Mouse (Mus musculus) heart, postnatal 14 days (tissue): ENCODE measurements around the gene Mettl2. TPM values are rescaled to one million over a fixed set of nuclear protein-coding genes. Genes with fewer than 3 reads are reported as not detected.

Experiments used
- DNase-seq, 2 experiments: peaks; one replicate each; pipeline ENCODE4 v3.0.0; 2021 to 2022
- intact Hi-C: fragments of 180-260 bp; cut with DNase I; formaldehyde crosslinking; loops from one replicate; pipeline ENCODE4 v1.15.1; 2025
- total RNA-seq, 2 experiments: library from RNA; stranded (reverse); gene quantifications; 2 replicates each; pipeline ENCODE4 v1.2.3; 2021

Gene Mettl2
- total RNA-seq, 2 experiments from 2014 or later, result 9.8 to 10.2 TPM

DNA sequence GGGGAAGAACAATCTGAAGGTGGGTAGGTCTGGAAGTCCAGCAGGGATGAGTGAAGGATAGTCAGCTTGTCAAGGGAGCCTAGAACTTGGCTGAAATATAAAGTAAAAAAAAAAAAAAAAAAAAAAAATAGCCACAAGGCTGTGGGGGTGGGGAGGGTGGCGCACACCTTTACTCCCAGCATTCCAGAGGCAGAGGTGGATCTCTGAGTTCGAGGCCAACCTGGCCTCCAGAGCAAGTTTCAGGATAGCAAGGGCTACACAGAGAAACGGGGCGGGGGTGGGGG is 25.7 kb downstream of the Mettl2 start:
- DNase-seq, result no peak
- intact Hi-C loops, result no loop called here

DNA sequence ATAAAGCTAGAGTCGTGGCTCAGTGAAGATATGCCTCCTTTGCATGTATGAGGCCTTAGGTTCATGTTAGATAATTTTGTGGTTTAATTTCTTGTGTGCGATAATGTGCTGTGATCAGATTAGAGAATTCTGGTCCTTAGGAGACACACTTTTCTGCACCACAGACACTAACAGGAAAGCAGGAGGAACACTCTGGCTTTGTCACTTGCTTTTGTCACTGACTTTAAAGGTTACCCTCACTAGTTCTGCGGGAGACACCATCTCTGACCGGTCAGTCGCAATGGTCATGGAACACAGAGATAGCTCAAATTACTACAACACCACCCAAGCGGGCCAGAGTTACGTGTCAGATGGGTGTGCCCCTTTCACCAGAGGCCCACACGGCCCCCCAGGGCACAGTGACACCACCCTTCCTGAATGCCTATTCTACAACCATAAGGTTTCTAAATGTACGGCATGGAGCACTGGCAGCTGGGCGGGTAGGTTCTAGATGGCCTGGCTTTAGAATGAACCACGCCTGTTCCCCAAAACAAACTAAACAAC is 26.2 kb downstream of the Mettl2 start:
- intact Hi-C loops, result no loop called here
- no peak for DNase-seq

DNA sequence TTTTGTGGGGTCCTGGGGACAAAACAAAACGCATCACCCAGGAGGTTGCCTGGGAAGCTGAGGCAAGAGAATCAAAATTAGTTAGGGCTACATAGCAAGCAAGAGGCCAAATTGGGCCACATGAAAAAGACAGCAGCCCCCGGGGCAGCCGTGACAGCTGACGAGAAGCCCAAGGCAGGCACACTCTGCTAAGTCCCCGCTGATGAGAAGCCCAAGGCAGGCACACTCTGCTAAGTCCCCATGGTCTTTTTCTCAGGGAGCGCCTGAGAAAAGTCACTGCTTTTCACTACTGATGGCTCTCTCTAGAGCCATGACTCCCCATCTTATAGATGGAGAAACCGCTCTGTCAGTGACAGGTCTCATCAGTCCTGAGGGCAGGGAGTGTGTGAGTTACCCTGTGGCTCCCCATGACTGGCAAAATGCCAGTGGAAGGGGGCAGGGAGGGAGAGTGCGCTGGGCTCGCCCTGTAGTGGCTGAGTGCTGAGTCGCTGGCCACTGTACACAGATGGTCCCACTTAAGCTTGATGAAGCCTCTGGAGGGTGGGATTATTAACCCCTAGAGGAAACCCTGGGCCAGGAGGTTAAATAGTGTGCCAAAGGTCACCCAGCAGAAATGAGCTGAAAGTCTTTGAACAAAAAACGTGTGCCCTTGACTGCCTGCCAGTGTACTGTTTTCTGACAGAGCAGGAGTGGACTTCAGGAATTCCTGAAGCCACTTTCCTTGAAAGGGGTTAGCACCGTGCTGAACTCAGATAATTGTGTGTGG is 27.0 kb downstream of the Mettl2 start:
- peak; percentile 25 to 67 for DNase-seq
- intact Hi-C loops, result no loop called here

DNA sequence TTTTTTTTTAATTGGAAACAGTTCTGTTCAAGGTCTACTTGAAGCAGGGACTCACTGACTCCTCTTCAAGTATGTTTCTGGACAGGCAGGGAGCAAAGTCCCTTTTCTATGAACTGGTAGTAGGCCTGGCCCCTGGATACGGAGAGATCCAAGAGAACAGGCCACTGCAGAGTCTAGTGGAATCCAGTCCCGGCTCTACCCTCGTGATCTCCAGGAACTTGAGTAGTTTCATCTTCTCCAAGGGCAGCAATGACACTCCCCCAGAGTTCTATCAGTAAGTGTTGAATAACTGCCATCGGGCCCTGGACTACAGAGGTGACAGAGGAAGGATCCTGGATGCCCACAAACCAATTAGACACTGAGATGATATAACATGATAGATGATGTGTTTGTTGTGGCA is 29.7 kb downstream of the Mettl2 start:
- DNase-seq, result no peak
- intact Hi-C loops, result no loop called here

DNA sequence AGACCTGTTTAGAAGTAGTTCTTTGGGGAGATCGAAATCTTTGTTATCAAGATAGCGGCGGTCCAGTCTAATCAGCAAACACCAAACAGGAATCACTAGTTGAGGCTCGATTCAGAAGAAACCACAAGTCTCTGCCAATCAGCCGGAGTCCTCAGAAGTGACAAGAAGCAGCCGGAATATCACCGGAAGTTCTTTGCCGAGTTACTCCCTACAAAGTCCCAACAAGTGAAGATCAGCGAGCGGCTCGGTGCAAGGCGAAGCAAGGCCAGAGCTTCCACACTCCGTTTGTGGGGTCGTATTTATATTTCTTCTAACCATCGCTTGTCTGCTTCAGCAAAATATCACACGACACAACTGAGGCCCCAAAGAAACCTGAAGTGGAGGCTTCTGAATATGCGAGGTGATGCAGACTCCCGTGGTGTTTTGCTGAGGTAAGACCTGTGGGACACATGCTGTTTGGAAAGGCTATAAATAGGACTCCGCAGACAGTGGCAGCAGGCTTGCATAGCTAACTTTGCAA is 30.6 kb downstream of the Mettl2 start:
- peak in 1 of 2 experiments; percentile 23 for DNase-seq

DNA sequence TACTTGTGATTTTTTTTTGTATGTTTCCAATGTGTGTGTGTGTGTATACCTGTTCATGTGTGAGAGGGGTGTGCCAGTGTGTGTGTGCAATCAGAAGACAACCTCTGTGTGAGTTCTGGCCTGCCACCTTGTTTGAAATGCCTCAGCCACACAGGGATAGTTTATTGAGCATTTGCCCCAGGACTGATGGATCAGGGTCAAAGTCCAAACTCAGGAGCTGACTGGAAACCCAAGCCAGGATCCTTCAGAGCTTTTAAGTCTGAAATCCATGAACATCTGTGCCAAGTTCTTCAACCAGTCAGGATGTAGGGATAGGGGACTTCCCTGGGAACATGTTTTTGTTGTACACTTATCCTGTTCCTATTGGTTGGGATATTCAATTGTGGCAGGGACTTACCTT is 31.8 kb downstream of the Mettl2 start:
- DNase-seq, result no peak
- intact Hi-C loops, result no loop called here

More for the DNA sequence above, 30.6 kb downstream of the Mettl2 start:
- intact Hi-C loops, result no loop called here

DNA sequence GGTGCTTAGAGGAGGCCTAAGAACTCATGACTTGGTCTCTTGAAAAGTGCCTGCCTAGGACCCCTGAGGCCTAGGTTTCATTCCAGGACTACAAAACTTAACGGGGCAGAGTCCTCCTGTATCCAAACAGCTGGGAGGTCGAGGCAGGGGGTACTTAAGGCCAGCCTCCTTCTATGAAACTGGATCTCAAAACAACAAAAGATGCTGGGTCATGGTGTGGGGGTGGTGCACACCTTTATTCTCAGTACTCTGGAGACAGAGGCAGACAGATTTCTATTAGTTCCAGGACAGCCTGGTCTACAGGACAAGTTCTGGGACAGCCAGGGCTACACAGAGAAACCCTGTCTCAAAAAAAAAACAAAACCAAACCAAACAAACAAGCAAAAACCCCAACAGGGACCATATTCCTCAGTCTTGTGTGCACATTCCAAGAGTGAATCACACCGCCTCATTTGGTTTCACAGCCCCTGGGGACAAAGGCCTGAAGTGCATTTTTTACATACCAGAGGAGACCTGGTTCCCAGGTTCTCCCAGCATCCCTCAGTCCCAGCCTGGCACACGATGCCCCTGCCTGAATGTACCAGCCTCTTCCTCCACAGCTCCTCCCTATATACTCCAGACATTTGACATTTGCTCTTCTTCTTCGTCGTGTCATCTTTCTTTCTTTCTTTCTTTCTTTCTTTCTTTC is 33.6 kb downstream of the Mettl2 start:
- intact Hi-C loops, result no loop called here
- no peak for DNase-seq

DNA sequence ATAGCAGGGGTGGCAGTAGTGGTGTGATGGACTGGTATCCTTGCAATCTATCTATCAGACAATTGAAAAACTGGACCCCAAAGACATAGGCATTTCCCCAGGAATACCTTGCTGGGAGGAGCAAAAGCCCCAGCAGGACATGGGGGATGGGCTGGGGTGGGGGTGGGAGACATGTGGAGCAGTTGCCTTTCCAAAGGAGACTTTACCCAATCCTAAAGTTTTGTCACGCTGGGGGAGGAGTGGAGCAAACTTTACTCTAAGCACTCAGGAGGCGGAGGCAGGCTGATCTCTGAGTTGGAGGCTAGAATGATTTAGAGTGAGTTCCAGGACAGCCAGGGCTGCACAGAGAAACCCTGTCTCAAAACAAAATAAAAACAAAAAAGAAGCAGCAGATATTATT is 35.2 kb downstream of the Mettl2 start:
- intact Hi-C loops, result no loop called here
- no peak for DNase-seq

DNA sequence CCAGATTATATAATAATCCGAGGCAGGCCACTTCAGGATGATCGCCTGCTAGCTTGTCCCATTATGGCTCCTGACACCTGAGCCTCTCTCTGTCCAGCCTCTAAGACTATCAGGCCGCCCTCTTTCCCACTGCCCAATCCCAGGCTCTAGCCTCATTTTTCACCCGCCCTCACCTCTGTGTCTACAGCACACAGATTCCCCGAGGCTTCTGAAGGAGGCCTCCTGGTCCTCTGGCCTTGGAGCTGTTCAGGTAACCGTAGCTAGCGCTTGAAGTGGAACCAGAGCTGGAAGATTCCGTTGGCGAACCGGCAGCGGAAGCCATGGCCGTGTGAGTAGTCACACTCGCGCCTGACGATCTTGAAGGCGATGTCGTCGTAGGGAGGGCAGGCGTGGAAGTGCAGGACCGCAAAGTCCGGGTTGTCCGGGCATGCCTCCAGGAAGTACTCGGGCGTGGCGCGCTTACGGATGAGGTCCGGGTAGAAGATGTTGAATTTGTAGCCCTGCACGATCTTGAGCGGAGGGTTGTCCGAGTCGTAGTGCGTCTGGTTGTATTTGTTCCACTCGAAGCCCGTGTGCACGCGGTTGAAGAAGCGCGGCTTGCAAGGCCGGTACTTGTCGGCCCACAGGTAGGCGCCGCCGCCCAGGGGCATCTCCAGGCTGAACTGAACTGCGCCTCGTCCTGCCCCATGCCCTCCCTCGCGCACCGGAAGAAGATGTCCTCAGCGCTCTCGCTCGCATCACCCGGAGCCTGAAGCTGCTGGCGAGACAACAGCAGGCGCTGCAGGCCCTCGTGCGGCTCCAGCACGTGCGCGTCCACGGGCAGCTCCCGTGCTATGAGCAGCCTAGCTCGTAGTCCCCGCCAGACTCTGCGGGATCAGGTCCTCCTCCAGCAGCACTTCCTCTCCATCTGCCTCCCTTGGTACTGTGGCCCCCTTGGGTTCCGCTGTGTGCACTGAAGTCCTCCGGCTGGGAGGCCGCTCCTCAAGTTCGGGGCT is 38.6 kb downstream of the Mettl2 start:
- intact Hi-C loops, result no loop called here
- DNase-seq, result no peak

DNA sequence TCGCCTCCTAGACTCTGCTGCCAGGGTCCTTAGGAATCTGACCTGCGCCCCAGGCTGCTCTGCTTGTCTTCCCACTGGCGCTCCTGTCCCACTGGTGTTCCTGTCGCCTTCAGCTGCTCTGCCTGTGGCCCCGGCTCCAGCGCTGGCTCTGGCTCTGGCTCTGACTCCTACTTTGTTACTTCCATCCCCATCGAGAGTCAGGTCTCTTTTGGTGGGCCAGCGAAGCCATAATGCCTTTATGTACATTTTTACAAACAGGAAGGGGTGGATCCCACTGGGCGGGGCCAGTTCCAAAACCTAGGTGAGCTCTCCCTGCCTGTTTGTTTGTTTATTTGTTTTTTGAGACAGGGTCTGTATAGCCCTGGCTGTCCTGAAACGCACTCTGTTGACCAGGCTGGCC is 40.6 kb downstream of the Mettl2 start:
- DNase-seq, result no peak
- intact Hi-C loops, result no loop called here

DNA sequence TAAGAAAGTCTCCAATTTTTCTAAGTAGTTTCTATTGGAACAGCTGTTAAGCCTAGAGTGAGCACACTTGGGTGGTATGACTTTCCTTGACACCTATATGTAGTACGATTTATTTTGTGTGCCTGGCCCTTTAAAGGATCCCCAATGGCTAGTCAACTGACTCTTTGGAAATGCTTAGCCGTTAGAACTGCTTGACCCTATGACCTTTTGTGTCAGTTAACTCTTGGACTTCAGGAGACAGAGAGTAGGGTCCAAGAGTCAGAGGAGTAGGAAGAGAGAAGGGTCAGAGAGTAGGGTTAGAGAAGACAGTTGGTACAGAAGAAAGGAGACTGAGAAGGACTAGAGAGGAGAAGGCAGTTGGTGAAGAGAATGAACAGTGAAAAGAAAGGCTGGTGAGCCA is 52.3 kb downstream of the Mettl2 start, which contains the start of gene Tlk2:
Gene Tlk2, plus strand, starts transcription at position 292 of the 400 bp plus-strand sequence.
- no peak for DNase-seq
- intact Hi-C loops, result no loop called here

DNA sequence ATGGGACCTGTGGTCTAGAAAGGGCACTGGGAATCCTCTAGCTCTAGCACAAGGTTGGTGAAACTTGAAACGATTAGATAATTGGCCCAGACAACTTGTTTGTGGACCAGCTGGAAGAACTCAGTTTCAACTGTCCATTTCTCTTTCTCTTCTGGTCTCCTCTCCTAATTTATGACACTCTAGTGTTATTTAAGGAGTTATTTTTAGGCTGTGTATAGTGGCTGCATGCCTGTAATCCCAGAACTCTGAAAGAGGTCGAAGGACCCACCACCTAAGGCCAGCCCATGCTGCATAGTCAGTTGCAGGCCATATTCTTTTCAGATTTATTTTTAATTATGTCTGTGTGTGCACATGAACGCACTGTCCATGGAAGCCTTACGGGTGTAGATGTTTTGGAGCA is 53.3 kb downstream of the Mettl2 start:
- DNase-seq, result no peak
- intact Hi-C loops, result no loop called here

DNA sequence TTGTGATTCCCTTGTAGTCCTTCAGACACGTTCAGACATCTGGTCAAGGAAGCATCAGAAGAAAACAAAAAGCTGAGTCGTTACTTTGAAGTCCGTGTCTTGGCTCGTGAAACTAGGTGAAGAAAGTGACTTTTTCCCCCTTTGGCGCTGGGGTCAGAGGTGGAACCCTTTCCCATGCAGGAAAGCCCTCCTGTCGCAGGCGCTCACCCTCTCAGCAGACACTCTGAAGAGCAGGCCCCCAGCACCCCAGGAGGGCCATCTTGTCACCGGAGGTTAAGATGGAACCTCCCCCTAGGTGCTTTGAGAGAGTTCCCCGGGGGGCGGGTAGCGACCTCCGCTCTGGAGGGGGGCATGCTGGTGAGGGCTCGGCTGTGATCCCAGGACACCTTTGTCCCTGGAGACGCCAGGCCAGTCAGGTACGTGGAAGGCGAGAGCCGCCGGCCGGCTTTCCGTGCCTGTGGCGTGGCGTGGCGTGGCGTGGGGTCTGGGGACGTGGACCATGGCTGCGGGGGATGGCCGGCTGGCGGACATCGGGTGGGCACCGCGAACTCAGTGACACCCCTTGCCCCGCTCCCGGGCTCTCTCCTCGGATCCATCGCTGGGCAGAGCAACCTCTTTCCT is 54.4 kb downstream of the Mettl2 start:
- intact Hi-C loops, result loop anchor here (1.0 kb wide), 1 partner anchor 54 kb away; the partner anchor contains the start of gene Mettl2
- peak; percentile 41 to 45 for DNase-seq

DNA sequence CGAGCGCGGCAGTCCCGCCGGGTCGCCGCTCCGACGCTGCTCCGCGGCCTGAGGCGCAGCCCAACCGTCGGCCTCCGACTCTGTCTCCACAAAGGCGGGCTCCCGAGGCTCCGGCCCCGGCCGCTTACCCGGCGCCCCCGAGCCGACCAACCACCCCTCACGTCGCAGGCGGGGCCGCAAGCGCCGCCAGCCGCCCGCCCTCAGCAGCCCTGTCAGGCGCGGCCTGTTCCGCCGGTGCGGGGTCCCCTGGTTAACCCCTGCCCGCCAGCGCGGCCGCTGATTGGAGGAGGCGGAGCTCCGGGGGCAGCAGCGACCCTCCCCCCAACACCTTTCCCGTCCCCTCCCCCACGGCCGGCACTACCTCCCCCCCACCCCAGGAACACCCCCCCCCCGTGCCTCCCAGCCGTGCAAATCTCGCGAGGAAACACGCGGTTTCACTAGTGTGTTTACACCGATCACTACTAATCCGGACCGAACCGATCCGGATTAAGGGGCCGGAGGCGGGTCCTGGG is 55.0 kb downstream of the Mettl2 start:
- DNase-seq, result peak; percentile 93 to 94
- intact Hi-C loops, result loop anchor here (1.0 kb wide), 1 partner anchor 55 kb away; the partner anchor contains the start of gene Mettl2

DNA sequence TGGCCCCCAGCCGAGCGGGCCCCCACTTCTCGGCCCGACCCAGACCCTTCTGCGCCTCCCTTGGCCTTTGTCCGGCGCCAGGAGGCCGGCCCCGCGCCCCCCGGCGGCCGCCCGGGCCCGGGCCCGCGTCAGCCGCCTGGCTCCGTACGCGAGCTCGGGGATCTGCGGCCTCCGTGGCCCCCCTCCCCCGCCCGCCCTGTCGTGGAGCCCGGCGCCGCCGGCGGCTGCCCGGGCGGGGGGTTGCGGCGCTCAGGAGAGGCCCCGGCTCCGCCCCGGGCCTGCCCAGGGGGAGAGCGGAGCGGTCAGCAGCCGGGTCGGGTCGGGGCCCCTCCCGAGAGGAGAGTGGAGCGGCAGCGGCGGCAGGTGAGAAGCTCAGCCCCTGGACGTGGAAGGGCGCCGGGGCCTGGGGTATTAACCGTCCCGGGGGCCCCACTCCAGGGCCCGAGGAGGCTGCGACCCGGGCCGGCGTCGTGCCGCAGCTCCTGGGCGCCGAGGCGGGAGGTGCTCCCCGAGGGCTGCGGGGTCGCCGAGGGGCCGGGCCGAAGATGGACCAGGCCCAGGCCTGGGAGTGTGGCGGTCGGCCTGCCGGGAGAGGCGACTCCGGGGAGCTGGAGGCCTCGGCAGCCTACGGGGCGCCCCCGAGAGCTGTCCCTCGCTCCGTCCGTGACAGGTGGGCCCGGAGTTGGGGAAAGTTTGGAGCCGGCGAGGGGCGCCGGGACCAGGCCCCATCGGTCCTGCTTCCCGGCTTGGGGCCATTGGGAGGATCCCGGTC is 55.6 kb downstream of the Mettl2 start:
- peak; percentile 60 to 66 for DNase-seq
- intact Hi-C loops, result loop anchor here (1.0 kb wide), 1 partner anchor 56 kb away; the partner anchor contains the start of gene Mettl2

DNA sequence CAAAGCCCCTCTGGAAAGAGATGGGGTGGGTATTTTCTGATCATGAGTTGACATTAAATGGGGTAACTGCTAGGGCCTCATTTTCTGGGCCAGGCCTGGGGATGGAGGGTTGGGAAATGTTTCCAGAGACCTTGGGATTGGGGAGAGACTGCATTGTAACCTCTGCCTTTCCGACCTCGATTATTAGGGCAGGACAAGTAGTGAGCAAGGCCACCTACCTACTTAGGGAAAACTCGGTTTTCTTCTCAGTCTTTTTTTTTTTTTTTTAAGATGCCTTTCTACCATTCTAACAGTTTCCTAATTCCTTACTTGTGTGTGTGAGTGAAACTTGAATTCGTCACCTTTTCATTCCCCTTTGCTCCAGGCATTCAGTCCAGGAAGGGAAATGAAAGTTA is 56.2 kb downstream of the Mettl2 start:
- no peak for DNase-seq
- intact Hi-C loops, result no loop called here

DNA sequence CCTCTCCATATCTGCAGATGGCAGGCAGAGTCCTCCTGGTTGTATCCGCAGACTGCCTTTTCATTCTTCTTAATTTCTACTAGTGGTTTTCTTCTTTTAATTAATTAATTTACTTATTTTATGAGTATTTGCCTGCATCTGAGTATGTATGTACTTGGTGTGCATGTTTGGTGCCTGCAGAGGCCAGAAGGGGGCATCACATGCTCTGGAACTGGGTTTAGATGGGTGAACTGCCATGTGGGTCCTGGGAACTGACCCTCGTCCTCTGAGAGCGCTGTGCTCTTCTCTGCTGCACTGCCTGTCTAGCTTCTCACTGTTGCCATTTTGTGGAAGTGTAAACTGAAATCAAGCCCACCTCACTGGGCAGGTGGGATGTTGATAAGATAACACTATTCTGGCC is 58.5 kb downstream of the Mettl2 start:
- intact Hi-C loops, result no loop called here
- no peak for DNase-seq
